ENCODE assay signal across 10 mouse cellular contexts in genomic region chr9:31609731-31610130, GRCm38 (mm10).
"Had no signal": no experiment of that assay in that cellular context is flagged by ENCODE, and none has a peak within 500 bp of the region (broad histone marks: within the 10 kb centered on the region; RNA-seq: fewer than 3 reads in every experiment).

No protein-coding gene starts in this region.

- H3K27me3 ChIP-seq: midbrain, embryonic 12.5 days; neural tube, embryonic 13.5 days; neural tube, embryonic 15.5 days had no signal

- H3K4me1 ChIP-seq: midbrain, embryonic 10.5 days; midbrain, embryonic 12.5 days; neural tube, embryonic 13.5 days; neural tube, embryonic 15.5 days had no signal

- DNase-seq: right cerebral cortex, adult 18-20 months; right cerebral cortex, postnatal 25 days; spleen, adult 18-20 months; thymus, adult 2 months; thymus, postnatal 25 days had no signal

- H3K36me3 ChIP-seq: midbrain, embryonic 10.5 days; midbrain, embryonic 12.5 days; neural tube, embryonic 13.5 days; neural tube, embryonic 15.5 days had no signal

- H3K9me3 ChIP-seq: midbrain, embryonic 10.5 days; midbrain, embryonic 12.5 days; neural tube, embryonic 13.5 days; neural tube, embryonic 15.5 days had no signal

- H3K4me3 ChIP-seq: midbrain, embryonic 10.5 days; midbrain, embryonic 12.5 days; myocyte; neural tube, embryonic 13.5 days; neural tube, embryonic 15.5 days had no signal

- H3K27ac ChIP-seq: midbrain, embryonic 10.5 days; midbrain, embryonic 12.5 days; neural tube, embryonic 13.5 days; neural tube, embryonic 15.5 days had no signal
